Mouse (Mus musculus) kidney, adult 9 months (tissue): ENCODE measurements at regions not wholly inside any gene's neighbourhood (a gene's known extent, or its start where the extent isn't known, plus 50 kb on each side); places are given as distances from the start of the nearest gene placed in this dataset.

Experiments
- DNase-seq: peaks from one replicate; pipeline ENCODE4 v3.0.0; 2022

GRCm38 (mm10) chr1:61331906-61332305 is 306.7 kb upstream of the Pard3b start:
- no peak for DNase-seq

GRCm38 (mm10) chr1:61336367-61336766 is 302.3 kb upstream of the Pard3b start:
- no peak for DNase-seq

- no peak for DNase-seq
Observed at GRCm38 (mm10) chr1:61352921-61353320, 285.7 kb upstream of the Pard3b start.

GRCm38 (mm10) chr1:61353481-61353880 is 285.1 kb upstream of the Pard3b start:
- no peak for DNase-seq

- no peak for DNase-seq
Observed at GRCm38 (mm10) chr1:61355241-61355640, 283.4 kb upstream of the Pard3b start.

- DNase-seq, result no peak
Observed at GRCm38 (mm10) chr1:61359011-61359930, 279.4 kb upstream of the Pard3b start.

GRCm38 (mm10) chr1:61372581-61372980 is 266.0 kb upstream of the Pard3b start:
- DNase-seq, result no peak

- DNase-seq, result peak; percentile 82
Observed at GRCm38 (mm10) chr1:61373661-61374491, 264.7 kb upstream of the Pard3b start.

GRCm38 (mm10) chr1:61376417-61376816 is 262.2 kb upstream of the Pard3b start:
- no peak for DNase-seq

- DNase-seq, result peak; percentile 66
Observed at GRCm38 (mm10) chr1:61377070-61377469, 261.6 kb upstream of the Pard3b start.

- DNase-seq, result no peak
Observed at GRCm38 (mm10) chr1:61378240-61378639, 260.4 kb upstream of the Pard3b start.

- DNase-seq, result no peak
Observed at GRCm38 (mm10) chr1:61379771-61380517, 258.7 kb upstream of the Pard3b start.

GRCm38 (mm10) chr1:61387587-61387986 is 251.0 kb upstream of the Pard3b start:
- no peak for DNase-seq

- no peak for DNase-seq
Observed at GRCm38 (mm10) chr1:61397796-61398195, 240.8 kb upstream of the Pard3b start.

- no peak for DNase-seq
Observed at GRCm38 (mm10) chr1:61402339-61402738, 236.3 kb upstream of the Pard3b start.

- DNase-seq, result no peak
Observed at GRCm38 (mm10) chr1:61407201-61407600, 231.4 kb upstream of the Pard3b start.

GRCm38 (mm10) chr1:61414772-61415171 is 223.9 kb upstream of the Pard3b start:
- DNase-seq, result no peak

- DNase-seq, result no peak
Observed at GRCm38 (mm10) chr1:61415426-61416195, 223.0 kb upstream of the Pard3b start.

- DNase-seq, result no peak
Observed at GRCm38 (mm10) chr1:61418396-61418795, 220.2 kb upstream of the Pard3b start.

GRCm38 (mm10) chr1:61419839-61420238 is 218.8 kb upstream of the Pard3b start:
- DNase-seq, result no peak

GRCm38 (mm10) chr1:61423253-61423652 is 215.4 kb upstream of the Pard3b start:
- no peak for DNase-seq
